Mouse (Mus musculus): ENCODE results near the gene Rad51b.

Rad51b gene

DNA sequence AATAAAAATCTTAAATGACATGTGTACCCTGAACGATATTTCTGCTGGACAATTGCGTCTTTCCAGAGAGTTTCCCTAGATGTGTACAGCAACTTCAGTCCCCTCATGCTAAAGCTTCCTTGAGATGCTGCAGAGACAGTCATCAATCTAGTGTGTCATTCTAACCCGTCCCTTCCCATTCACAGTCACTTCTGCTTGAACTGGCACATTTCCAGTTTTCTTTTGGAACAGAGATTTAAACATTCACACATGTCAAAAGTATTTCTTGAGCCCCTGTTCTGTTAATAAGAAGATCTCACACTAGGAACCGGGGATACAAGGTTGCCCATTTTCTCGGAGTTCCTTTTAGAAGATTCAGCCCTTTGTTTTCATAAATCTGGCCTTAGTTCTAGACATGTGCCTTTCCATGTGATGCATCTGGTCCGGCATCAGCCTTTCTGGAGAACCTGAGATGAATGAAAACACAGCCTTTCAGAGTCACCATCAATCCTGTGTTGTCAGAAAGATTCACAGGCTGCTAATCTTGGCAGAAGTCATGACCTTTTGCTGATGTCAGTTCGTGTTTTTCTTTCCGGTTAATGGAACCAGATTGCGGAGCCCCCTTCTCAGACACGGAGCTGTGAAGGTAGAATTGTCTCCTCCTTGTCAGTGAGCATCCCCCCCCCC is 448.9 kb downstream of the Rad51b start:
- no peak for DNase-seq

DNA sequence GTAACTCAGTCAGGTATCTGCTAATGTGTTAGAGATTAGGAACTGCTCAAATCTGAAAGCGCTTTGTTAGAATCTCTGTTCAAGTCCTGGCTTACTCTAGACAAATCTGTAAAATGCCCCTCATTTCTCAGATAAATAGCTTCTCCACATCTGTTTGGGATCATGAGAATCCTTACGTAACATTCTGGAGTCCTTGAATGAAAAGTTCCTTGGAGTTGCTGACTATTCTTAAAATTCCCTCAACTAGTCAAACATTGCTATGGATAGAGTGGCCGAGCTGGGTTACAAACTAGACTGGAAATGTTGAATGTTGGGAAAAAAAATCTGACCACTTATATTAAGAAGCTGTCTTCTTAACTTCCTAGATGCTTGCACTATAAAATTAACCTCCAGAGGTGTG is 450.5 kb downstream of the Rad51b start:
- DNase-seq = no peak

DNA sequence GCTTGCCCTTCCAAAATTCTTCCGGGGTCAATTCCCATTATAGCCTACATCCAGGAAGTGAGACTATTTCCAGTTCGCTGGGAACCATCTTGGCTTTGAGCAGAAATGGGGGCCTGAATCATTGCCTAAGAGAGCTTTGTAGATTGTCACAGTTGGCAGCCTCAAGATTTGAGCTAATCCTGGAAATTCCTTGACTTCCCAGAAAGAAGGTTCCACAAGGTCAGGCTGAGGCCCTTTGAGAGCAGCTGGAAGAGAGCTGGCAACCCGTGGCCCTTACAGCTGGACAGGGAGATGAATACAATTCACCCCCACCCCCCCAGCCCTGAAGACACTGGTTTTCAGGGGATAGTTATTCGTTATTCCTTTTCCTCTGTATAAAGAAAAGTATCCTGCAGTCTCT is 451.8 kb downstream of the Rad51b start:
- no peak for DNase-seq

DNA sequence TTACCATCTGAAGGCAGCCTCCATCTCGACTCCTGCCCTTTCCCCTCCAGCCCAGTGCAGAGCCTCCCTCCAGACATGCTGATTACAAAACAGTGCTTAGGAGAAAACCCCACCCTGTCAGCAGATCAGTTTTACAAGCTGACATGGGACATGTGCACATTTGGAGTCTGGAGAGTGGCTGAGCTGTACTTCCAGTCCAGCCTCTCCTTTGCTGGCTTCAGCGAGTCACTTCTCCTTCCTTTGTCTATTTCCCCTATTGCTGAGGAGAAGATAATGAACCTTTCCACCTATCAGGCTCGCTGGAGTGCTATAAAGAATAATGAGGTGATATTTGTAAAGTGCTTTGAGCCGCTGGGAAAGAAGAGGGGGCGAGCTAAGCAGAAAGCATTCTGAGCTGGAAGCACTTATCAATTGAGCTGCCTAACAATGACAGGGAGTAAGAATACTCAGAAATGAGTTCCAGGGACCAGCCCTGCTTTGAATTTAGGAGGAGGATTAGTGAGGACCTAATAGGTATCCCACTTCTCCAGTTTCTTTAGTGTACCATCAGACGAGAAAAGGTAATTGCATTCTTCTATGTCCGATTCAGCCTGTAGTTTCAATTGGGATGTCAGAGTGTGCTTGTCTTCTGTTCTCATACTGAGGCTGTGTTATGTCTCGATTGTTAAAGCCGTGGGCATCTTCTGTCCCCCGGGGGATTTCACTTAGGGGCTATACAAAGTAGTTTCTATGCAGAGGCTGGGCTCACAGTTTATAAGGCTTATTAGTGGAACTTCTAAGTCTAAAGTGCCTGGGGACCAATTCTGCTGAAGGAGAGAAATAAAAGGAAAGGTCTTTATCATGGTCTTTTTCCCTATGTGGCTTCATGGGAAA is 453.4 kb downstream of the Rad51b start:
- no peak for DNase-seq

DNA sequence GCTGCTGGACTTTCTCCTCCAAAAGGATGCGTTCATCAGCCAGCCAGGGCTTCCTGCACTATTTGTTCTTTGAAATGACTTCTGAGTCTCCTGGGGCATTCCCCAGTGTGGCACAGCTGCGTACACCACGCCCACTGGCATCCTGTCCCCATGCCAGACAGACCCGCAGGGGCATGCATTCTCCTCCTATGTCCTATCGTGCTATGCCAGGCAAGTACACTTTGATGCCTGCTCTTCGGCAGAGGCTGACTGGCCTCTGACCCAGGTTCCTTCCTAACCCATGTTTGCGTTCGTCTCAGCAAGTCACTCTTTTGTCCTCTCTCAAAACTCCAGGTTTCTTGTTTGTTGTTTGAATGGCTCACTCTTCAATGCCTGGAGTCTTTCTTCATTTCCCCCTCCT is 454.7 kb downstream of the Rad51b start:
- peak; percentile 55 for DNase-seq

DNA sequence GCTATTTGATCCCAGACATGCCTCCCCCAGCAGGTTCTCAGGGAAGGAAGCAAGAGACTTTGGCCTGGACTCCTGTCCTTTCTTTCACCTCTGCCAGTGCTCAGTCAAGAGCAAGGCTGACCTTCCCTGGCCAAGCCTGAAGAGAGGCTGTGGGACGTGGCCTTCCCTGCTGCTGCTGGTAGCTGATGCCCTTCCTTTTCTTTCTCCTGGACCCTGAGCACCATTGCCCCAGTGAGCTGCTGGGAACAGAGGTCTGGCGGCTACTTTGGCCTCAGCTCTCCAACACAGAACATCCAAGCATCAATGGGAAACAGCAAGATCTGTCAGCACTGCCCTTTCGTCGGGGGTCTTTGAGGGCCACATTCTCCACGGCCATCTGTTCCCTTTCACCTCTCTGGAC is 455.1 kb downstream of the Rad51b start:
- DNase-seq = peak; percentile 25

DNA sequence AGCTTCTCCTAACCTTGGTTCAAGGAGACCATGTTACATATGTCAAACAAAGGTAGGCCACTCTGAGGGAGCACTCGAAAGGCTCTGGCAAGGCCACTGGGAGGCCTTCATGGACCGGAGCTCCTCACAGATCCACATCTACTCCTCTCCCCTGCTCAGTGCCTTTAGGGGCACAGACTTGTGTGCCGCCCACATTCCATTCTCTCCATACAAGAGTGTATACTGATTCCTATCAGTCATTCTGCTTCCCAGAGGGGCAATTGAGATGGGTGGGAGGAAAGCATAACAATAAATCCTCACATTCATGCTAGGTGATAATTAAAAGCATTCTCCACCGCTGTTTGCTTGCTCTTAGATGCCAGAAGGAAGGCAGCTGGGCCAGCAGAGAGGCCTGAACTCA is 458.5 kb downstream of the Rad51b start:
- DNase-seq = no peak

DNA sequence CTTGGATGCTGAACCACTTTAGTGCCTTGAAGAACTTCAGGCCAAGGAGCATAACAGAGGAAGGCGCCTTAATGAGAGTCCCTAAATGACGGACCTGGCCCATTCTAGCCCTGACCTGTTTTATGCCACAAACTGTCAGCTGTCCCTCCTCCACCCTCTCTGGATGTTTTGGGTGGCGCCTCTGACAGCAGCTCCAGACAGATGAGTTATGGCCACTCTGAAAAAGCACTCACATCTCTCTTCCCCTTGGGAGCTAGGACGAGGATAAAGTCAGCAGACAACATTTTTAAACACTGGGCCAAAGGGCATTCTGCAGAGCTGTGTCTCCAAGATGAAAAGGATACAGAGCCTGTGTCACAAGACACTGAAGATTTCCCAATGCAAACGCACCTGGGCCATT is 459.3 kb downstream of the Rad51b start:
- DNase-seq = peak; percentile 29

DNA sequence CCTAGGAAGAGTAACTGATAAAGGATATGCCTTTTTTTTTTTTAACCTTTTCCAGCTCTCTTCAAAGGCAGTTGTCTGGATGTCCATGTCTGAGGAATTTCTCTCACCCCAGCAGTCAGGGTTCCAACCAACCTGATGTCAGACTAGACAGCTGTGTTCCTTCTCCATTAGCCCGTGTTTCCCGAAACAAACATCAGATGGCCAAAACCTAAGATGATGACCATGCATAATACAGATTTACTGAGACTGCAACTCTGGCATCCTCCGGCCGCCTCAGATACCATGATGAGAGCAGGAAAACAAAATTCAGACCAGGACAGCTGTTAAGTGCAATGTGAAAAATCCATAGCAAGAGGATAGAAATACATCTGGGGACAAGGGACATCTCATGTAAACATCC is 460.7 kb downstream of the Rad51b start:
- no peak for DNase-seq

DNA sequence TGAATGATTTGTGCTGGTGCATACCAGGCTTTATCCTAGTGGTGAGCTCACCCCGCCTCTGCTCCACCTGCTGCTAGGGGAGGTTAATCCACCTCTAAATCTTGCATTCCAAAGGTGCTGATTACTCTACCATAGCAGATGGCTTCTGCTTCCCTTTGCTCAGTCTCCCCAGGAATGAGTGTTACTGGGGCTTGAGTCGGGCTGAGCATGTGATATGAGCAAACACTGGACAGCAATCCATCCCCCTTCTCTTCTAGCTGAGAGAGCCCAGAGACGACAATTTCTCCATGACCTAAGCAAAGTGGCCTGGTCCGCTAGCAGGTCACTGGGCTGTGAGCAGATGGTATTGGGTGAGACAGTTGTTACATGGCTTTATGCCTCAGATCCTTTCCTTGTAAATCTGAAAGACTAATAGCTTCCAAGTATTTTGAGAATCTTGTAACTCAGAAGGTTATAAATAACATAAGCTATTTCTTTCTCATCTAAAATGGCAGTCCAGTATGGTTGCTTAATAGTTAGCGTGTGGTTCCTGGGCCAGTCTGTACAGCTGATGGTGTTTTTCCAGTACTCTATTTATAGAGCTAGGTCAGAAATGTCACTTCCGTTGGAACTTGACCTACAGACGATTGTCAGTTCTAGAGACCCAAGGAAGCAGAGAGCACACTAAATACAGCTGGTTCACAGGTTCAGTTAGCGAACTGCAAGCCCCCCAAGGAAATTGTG is 462.3 kb downstream of the Rad51b start:
- no peak for DNase-seq

DNA sequence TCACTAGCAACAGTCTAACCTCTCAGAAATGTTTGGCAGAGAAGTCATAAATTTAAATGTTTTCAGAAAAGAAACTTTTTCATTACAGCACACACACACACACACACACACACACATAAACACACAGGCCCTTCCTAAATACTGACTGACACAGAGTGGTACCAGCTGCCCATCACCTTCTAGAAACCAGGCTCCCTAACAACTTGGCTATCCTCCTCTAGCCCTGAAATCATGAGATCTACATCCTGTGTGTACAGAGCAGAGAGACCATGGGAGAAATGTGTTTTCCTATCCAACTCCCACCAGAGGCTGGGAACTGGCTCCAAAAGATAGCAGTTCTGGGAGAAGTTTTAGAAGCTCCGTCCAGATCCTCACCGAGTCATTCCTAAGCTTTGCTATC is 464.1 kb downstream of the Rad51b start:
- no peak for DNase-seq

DNA sequence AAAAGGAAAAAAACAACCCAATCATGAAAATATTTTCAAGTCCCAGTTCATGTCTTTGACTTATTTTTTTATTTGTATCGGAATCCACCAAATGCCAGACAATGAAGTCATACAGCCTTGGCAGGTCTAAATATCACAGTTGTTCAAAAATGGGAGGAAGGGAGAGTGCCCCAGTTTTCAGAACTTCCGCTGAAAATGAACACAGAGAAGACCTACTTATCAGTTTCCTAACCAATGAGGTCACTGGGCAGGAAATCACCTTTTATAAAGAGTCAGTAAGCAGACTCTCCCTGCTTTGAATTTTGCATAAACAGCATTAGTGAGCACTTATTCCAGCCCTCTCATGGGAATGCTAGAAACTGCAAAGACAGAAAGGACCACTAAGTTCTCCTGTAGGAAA is 465.0 kb downstream of the Rad51b start:
- no peak for DNase-seq

DNA sequence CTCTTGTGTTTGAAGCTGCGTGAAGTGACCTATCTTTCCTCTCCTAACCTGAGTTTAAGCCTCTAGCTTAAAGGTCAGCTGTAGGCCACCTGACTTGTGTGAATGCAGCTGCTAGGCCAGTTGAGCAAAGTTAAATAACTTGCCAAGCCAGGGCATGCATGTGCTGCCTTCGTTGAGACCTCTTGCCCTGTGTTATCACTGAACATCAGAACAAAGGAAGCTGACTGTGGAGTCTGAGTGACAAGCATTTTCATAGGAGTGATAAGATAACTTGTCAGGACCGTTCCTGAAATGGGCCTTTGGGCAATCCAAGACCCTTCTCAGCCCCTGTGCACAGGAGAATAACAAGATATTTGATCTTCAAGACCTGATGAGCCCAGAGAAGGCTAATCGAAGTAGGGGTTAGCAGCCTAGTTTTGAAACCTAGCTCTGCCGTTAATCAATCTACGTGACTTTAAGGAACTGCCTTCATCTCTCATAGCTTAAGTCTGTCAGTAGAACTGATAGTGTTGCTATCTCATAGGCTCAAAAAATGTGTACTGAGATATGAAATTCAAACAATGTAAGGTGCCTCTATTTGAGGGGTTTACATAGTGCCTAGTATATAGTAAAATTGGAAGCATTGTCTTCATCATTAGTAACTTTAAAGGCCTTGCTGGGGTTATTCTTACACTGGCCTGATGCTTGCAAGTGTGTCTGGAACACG is 465.6 kb downstream of the Rad51b start:
- DNase-seq = no peak

DNA sequence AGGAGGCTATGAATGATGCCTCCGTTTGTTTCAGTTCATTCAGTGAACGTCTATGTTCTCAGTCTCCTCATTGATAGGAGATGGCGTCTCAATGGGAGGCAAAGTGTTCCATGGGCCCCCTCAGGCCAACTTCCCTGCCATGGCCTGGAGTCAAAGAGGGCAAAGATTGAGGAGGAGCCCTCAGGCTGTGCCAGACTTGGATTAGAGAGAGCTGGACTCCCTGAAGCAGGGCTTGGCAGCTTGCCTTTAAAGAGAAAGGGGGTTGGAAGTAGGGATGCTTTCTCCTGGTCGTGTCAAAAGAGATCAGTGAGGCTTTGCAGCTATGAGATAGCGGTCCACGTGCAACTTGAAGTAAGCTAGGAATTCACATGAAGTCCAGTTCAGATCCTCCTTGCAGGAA is 469.0 kb downstream of the Rad51b start:
- DNase-seq = peak; percentile 35

DNA sequence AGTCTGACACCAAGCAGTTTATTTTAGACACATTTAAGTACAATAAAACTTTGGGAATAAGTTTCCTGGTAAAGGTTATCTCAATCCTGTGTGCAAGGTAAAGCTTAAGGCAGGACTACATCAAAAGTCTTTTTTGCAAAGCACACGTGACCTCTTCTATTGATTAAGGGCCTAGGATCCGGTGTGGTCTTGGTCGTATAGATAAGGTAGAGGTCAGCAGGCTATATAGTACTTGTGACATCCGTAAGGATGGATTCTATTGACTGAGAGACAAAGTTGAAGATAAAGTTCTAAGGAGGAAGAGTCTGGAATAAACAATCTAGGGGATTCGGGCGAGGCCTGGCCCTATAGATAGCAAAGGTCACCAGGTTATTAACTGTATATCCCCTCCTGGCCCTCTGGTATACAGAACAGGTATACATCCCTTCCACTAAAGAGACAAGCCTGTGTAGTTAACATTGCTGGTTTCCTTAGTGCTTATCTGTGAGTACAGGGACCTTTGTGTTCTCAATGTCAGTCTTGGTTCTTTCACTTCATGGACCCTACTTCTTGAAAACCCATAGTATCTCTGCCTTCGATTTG is 471.8 kb downstream of the Rad51b start:
- no peak for DNase-seq

DNA sequence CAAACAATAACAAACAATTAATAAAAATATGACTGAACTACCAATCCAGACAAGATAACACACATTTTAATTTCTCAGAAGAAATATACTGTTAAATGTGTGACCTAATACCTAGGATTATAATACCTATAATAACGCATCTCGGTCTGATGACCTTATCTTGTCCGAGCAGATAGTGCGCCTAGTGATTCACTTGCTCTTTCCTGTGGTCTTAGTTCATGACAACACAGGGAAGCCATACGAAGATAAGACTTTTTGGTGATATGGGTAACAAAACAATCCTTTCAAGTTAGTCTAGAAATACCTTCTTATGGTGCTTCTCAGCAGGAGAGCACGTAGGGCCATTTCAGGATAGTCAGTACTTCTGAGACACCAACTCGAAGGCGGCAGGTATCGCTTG is 472.7 kb downstream of the Rad51b start:
- DNase-seq = no peak

DNA sequence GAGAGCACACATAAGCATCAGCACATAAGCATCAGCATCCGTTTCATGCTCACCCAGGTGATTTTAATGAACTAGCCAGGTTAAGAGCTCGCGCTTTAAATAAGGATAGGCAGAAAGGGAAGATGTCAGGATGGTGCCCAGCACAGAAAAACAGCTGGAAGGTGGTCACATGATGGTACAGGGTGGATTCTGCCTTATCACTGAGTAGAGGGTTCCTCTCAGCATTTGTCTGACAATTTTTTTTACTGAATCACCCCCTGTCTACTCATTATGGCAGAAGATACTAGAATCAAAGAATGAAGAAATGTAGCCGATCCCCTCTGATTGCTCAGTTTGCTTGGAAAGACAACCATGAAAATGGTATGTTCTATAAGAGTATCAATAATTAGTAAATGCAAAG is 474.1 kb downstream of the Rad51b start:
- DNase-seq = no peak

DNA sequence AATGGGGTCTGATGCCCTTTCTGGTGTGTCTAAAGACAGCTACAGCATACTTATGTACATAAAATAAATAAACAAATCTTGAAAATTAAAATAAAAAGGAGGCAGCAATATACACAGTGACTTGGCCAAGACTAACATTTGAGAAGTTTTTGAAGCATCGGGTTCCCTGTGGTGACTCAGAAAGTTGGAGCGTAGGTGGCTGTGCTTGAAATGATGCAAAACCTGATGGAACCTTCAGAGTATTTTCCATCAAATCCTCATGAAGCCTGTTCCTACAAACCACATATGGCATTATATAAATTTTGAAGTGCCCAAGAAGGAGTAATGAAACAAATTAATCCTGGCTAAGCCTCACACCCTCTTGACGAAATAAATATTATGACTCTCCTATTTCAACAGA is 474.7 kb downstream of the Rad51b start:
- no peak for DNase-seq

DNA sequence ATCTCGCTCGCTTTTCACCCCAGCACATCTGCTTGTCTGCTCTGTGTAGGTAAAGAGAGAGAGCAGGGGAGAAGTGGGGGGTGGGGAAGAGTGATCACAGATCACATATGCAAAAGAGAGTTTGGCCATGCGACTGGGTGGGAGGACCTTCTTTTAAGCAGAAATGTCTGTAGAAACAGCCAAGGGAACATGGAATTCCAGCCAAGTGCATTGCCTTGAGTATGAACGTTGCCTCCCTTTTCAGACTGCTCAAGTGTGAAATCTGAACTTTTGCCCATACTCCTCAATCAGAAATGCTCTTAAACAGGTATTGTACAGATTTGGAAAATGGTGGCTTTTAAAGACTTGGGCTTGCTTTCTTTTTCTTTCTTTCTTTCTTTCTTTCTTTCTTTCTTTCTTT is 476.2 kb downstream of the Rad51b start:
- DNase-seq = peak; percentile 38

DNA sequence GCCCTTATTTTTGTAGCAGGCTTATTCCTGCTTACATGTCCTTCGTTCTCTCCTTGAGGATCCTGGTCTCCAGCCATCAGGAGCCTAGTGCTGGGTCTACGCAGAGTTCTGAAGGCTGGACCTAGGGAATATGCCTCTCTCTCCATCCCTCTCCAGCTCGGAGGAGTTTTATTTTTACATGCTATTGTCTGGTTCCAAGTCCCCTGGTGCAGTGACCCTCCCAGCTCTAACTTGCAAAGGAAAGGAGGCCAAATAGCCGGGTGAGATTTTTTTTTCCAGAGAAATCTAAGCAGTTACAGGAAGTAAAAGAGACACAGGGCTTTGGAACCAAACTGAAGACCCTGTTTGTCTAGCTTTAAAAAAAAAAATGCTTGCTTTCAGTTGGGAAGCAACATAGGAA is 477.5 kb downstream of the Rad51b start:
- no peak for DNase-seq

DNA sequence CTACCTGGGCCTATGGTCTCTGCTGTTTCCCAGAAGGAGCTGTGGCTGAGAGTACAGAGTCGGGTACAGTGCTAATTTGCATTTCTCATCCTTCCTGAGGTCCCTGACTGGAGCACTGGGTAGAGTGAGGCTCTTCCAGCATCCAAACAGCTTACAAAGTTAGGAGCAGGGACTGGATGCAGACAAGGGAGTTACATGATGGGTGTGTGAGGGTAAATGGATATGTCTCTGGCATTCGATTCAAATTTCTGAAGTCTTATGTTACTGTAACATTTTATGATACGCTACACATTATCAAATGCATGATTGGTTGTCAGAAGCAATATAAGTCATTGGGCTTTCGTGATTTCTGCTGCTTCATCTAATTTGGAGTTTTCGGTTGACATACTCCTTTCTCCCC is 479.7 kb downstream of the Rad51b start:
- no peak for DNase-seq

DNA sequence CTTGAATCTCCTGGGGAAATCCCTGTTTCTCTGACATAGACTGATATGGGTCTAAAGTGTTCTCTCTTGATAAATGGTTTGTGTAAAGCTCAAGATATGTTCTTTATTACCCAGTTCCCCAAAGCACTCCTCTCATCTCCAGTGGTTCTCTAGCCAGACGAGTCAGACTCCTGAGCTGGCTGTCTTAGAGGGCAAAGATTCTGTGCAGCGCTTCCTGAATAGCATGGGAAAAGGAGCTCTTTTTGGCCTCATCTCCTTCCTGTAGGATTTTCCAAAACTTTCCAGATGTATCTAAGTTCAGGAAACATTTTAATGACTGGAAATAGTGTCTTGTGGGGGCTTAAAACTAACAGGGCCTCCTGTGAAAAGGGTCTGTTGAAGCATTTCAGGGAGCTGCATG is 483.7 kb downstream of the Rad51b start:
- DNase-seq = no peak

DNA sequence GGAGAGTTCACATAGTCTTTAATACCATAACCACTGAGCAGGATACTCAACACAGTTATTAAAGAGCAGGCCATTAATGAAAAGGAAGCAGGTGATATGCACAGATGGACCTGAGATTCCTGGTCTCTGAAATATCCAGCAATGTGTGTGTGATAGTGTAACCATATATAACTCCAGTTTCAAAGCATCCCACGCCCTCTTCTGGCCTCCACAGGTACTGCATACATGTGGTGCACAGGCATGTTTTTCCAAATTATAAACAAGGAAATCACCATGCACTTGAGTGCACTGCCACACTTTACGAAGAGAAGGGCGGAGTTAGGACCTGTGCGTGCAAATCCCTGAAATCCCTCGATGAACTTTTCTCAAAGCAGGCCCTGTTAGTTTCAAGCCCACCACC is 484.7 kb downstream of the Rad51b start:
- DNase-seq = no peak

Measured in kidney, adult 11 months (tissue).